Mouse (Mus musculus): Measurements from ENCODE around the gene Tiam1.

The Tiam1 gene

DNA sequence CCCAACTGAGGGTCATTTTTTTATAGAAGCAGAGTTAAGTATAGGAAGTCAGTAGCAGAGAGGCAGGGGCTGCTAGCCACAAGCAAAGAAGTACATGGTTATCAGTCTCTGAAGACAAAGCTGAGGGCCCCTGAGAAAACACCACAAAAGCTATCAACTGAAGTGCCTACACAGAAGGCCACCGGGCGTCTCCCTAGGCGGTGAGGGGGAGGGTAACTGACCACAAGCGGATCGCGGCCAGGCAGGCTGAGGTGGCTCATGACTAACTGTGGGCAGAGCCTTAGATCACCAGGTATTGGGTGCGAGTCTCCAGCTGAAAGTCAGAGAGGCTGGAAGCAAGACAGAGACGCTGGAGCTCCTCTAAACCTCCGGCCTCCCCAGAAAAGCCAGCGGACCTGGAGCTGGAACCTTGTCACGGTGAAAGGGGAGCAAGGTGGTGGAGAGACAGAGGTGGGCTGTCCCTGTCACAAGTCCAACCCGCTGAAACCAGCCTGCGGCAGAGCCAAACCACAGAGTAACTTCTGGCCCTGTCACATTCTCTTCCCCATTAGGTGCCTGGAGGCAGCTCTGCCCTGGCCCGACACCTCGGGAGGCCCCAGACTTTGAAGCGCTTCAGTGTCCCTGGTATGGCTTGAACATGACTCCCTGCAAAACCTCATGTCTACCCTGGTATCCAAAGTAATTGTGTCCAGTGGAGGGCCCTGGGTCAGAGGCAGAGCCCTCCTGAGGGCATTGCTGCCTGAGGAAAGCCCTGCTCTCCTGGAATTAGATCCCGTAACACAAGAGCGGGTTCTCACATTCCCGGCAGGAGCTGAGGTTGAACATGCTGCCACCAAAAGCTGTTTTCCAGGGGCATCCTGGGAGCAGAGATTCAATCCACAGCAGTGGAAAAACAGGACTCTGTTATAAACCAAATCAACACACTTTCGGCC is 271.3 kb downstream of the Tiam1 start:
- no peak for DNase-seq

DNA sequence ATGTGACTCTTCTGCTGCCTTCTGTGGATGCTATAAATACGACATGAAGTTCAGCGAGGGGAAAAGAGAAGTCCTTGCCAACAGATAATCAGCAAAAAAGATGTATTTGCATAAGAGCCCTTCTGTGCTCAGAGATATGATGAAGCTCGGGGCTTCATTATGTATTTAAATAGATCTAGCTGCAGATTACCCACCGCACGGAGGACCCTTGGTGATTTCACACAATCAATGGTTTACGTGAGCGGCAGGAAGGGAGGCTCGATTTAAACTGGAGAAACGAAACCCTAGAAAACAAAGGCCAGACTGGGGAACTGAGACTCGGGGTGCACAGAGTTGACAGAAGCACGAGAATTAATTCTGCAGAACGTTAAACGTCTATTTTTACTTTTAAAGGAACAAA is 272.2 kb downstream of the Tiam1 start:
- no peak for DNase-seq

DNA sequence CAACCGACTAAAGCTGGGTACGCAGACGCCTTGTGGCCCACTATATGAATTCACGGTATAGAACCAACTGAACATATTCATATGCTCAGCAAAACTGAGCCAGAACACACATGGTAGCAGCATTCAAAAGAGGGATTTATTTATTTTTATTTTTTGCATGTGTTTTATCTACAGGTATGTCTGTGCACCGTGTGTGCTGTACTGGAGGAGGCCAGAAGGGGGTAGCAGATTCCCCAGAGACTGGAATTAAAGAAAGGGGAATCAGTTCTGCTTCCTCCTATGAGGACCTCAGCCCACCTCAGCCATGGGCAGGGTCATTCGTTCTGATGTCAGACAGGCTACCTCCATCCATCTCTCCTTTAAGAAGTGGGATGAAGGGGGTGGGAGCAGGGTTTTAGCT is 273.5 kb downstream of the Tiam1 start:
- no peak for DNase-seq

GRCm38 (mm10) chr16:89868502-89868901 is 275.1 kb downstream of the Tiam1 start:
- no peak for DNase-seq

DNA sequence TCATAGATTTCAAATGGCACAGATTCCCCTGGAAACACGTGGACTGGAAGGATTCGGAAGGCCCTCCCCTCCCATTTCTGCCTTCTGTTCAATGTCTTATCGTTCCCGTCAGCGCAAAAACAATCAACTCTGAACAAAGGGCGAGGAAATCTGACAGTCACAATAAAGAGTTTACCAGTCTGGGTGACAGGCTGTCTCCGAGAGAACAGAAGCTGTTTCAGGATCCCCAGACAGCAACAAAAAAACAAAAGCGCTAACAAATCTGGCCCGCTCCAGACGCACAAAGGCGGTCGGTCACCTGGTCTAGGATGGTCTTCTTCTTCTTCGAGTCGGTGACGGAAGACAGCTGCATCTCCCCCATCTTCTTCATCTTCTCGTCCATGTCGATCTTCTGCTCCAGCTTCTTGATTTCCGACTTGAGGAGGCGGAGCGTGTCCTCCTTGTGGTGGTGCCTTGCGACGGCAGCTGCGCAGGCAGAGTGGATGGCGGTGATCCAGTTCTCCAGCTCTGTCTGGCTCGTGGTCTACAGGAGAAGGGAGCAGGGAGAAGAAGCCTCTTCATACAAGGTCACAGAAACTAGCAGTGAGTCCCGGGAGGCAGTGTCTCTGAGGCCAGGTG is 276.2 kb downstream of the Tiam1 start:
- DNase-seq, result no peak

DNA sequence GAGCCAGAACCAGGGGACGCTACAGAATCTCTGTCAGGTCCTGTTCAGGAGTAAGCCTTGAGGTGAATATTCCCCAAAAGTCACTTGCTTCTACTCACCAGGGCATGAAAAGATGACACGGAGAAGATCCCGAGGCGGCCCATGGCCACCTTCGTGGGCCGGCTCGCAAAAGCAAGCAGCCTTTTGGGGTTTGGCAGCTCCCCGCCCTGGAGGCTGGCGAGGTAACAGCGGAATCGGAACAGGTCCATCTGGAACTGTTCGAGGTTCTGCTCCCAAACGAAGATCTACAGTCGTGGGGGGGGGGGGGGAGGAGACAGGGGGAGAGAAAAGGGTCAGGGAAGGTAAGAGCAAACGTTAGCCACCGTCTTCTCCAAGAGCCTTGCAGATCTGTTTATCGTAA is 278.4 kb downstream of the Tiam1 start:
- DNase-seq, result no peak

DNA sequence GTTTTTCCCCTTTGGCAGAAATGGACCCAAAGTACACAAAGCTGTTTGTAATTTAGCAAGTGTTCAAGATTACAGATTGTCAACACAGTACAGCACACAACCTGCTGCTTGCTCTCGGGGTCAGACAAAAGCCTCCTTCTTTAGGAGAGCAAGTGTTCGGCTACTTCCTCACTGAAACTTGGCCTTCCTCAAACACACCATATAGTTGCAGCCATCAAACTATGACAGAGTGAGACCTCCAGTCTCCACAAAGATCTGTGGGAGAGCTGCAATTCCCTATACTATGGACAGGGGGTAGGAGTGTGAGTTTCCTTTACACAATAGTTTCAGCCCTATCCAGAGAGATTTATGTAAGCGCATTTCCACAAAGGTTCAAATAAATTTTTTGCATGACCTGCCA is 278.9 kb downstream of the Tiam1 start:
- no peak for DNase-seq

- peak; percentile 63 for DNase-seq
Measured at GRCm38 (mm10) chr16:89863264-89863663, 280.3 kb downstream of the Tiam1 start.

GRCm38 (mm10) chr16:89861531-89861930 is 282.0 kb downstream of the Tiam1 start:
- no peak for DNase-seq

- DNase-seq, result no peak
Measured at GRCm38 (mm10) chr16:89860708-89861107, 282.9 kb downstream of the Tiam1 start.

- DNase-seq, result no peak
Measured at GRCm38 (mm10) chr16:89857666-89858065, 285.9 kb downstream of the Tiam1 start.

DNA sequence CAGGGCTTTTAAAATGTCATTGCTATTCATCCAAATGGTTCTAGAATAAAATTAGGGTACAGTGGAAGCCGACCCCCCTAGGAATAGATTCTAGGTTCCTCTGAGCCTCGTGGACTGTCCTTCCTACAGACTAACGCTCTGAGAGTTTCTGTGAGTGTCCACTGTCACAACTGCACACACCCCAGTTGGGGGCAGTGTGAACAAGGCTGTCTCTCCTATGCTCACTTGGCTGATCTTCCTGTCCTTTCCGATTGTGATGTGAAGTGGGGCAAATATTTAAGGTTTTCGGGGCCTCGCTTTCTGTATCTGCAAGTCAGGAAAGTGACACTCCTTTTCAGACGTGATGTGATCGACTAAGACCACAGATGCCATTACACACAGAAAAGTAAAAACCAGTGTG is 288.8 kb downstream of the Tiam1 start:
- DNase-seq, result no peak

DNA sequence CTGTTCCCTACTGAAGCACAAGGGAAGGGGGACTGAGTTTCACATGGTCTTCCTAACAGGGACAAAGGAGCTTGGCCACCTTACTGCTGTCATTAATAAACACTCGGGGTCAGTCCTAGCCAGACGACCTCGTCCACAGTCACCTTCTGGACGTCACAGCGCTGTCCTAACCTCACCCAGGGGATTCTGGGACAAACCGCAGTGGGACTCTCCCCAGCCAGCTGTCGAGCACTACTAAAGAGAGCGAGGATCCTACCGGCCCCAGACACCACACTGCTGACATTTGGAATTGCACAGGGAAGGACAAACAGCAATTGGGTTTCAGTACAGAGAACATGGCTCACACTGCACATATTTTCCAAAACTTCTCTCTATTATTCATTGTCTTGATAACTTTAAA is 292.2 kb downstream of the Tiam1 start:
- no peak for DNase-seq

DNA sequence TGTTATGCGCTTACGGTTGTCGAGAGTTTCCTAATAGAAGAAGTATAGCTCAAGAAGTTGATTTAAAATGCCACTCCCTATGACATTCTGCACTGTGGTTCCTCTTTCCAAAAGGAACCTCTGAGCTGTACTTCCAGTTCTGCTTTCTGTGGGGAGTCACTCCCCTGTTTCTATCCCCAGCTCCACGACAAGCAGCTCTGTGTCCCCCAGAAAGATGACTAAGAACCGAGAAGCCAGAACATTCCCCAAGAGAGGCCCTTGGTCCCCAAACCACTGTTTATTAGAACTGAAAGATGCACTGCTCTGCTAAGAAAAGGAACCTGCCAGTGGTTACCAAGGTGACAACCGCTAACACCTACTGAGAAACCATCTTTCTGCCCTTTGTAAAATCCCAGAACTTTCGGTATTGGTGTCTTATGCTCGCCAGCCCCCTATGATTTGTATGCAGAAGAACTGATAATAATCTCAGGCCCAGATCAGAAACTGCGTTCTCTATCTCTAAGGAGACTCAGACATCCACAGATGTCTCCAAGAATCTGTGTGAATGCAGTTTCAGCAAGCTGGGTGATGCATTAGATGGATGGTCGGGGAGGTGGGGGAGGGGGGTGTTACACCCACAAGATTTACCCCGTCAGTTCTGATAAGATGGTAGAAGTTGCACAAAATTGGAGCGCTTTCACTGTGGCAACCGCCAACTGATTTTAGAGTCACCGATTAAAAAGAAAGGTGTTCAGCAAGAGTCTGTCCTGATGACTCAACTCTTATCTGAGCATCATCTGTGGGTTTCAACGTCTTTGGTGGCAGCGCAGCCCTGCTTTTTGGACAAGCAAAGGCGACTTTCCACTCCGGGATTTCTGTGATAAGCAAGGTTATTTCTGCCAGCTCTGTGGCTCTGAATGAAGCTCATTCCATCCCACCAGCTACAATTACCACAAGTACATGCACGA is 294.6 kb downstream of the Tiam1 start:
- DNase-seq, result no peak

DNA sequence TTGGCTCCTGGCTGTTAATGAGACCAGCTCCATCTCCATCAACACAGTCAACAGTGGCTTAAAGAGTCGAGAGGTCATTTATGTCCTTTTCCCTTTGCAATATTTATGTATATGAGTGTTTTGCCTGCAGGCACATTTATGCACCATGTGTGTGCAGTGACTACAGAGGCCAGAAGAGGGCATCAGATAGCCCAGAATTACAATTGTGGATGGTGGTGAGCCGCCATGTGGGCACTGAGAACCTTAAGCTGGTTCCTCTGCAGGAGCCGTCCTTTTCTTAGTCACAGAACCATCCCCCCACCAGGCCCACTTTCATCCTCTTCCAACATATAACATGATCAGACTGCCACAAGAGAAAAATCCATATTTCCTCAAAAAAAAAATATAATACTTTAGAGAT is 295.4 kb downstream of the Tiam1 start:
- no peak for DNase-seq

GRCm38 (mm10) chr16:89845461-89845860 is 298.1 kb downstream of the Tiam1 start:
- no peak for DNase-seq

- DNase-seq, result peak; percentile 70
Measured at GRCm38 (mm10) chr16:89844580-89844979, 299.0 kb downstream of the Tiam1 start.

DNA sequence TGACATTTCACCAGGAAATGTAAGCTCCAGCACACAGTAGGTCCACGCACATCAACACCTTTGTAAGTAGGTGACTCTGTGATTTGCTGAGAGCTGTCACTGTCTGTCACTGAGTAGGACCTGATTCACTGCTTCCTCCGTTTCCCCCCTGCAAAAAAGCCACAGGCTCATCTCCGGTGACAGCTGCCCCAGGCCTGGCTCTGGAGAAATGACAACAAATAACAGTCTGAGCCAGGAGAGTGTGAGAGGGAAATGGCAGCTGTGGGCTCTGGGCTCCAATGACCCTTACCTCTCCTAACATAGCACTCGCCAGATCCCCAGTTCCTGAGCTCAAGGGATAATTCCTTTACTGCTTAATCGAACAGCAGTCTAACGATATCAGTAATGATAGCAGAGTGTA is 301.7 kb downstream of the Tiam1 start:
- no peak for DNase-seq

GRCm38 (mm10) chr16:89840361-89840760 is 303.2 kb downstream of the Tiam1 start:
- no peak for DNase-seq

- DNase-seq, result no peak
Measured at GRCm38 (mm10) chr16:89839829-89840228, 303.7 kb downstream of the Tiam1 start.

- DNase-seq, result no peak
Measured at GRCm38 (mm10) chr16:89837096-89837495, 306.5 kb downstream of the Tiam1 start.

DNA sequence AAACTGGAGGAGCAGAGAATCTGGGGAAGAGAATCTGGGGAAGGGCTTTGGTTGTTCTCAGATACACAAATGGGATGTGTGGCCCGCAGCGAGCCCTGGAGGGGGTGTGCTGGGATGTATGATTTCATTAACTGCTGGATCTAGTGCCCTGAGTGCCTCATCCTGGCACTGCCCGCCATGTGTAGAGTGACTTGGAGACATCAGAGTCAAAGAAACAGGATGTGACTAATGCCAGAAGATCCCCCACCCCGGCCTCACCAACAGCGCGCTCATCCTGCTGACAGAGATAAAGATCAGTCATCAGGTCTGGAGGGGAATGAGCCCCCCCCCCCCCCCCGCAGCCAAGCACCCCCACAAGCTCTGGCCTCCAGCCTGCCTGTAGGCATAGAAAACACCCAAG is 308.0 kb downstream of the Tiam1 start:
- DNase-seq, result no peak

- DNase-seq, result no peak
Measured at GRCm38 (mm10) chr16:89833011-89833410, 310.6 kb downstream of the Tiam1 start.
